Mouse (Mus musculus): Measurements from ENCODE around the gene Oxct2b. TPM values are rescaled to one million over a fixed set of nuclear protein-coding genes. Genes with fewer than 3 reads are reported as not detected.

Oxct2b gene
- polyA plus RNA-seq, 1 experiment from 2014 or later: not detected

DNA sequence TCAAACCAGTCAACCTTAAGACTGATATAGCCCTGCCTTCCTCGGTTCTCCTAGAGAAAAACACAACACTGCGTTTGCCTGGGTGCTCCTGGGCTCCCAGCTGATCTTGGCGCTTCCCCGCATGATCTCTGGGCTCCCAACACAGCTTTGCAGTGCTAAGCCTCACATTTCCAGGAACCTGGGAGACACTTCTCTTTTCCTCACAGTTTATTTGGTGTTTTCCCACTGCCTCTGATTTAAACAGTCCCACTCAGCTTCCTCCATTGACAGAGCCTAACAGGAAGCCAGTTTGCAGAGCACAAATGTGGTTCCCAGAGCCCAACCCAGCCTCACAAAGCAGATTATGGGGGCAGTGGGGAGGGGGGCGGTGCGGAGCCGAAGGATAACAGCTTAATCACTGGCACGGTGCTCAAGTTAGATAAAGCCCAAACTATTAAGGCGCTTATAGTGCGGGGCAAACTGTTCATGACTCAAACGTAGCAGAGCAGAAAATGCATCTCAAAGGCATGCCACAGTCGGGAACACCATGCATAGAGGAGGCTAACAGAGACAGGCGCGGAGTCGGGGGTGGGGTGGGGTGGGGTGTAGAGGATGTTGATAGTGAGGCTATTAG lies 46.3 kb downstream of the Oxct2b start:
- ATAC-seq (no peak), DNase-seq (no peak)
- Histone ChIP-seq H3K36me3 (replicated peaks; ENCODE audit: insufficient read depth, low read length) (no peaks in the 10 kb centered on the region), H3K9ac (replicated peaks) (no peak overlapping the region), H3K27me3 (ENCODE audit: insufficient read depth, low read length) (peaks cover 8% of the 10 kb centered on the region), H3K27ac (ENCODE audit: low read depth) (no peak overlapping the region), H3K4me2 (ENCODE audit: low read depth, low read length) (no peak overlapping the region), H3K4me3 (ENCODE audit: low read depth, low read length) (no peak overlapping the region), H3K4me1 (ENCODE audit: insufficient read depth) (no peaks in the 10 kb centered on the region), H3K9me3 (ENCODE audit: low read length) (no peaks in the 10 kb centered on the region)
- TF ChIP-seq EP300 (IDR thresholded peaks at IDR 0.05; ENCODE audit: low read depth) (no peak), CTCF (IDR thresholded peaks at IDR 0.05; ENCODE audit: low read depth) (no peak)
- 8% methylated on average over 15 of the region's 15 CpGs for WGBS (ENCODE audit: insufficient replicate concordance)

DNA sequence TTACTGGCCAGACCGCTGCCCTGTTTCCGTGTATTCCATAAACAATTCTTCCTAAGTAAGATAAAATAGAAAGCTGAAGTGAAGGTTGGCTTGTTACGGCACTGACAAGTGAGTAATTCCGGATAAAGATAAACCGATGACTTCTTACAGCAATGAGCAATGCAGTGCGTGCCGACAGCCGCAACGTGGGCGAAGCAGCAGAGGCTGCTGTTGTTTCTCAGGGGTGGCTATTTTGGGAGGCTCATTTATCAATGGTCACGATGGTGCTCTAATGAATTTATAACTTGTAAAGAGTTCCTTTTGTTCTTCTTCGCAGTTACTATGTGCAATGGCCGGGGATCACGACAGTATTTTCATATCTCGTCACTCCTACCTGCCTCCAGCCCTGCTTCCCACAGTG lies 48.1 kb downstream of the Oxct2b start:
- H3K9ac ChIP-seq (replicated peaks): no peak overlapping the region
- peaks cover 8% of the 10 kb centered on the region for H3K27me3 ChIP-seq (ENCODE audit: insufficient read depth, low read length)
- no peaks in the 10 kb centered on the region for H3K9me3 ChIP-seq (ENCODE audit: low read length)
- H3K27ac ChIP-seq (ENCODE audit: low read depth): no peak overlapping the region
- DNase-seq: no peak
- 78% methylated on average over 15 of the region's 15 CpGs for WGBS (ENCODE audit: insufficient replicate concordance)
- TF ChIP-seq EP300 (IDR thresholded peaks at IDR 0.05; ENCODE audit: low read depth): no peak
- no peak for TF ChIP-seq CTCF (IDR thresholded peaks at IDR 0.05; ENCODE audit: low read depth)
- H3K4me3 ChIP-seq (ENCODE audit: low read depth, low read length): no peak overlapping the region
- no peak overlapping the region for H3K4me2 ChIP-seq (ENCODE audit: low read depth, low read length)
- H3K4me1 ChIP-seq (ENCODE audit: insufficient read depth): no peaks in the 10 kb centered on the region
- H3K36me3 ChIP-seq (replicated peaks; ENCODE audit: insufficient read depth, low read length): no peaks in the 10 kb centered on the region
- ATAC-seq: no peak

Other genes starting within 250 kb of the Oxct2b start
- gene Cap1, start 230.2 kb upstream of the Oxct2b start, polyA plus RNA-seq (2015; fragmentation: Nextera tagmentation; extraction: Ambion mirVana): 22.3 and 28.4 TPM in 2 replicates
- not detected in 2 replicates for gene Mfsd2a, start 155.1 kb upstream of the Oxct2b start, polyA plus RNA-seq (2015; fragmentation: Nextera tagmentation; extraction: Ambion mirVana)
- 1.2 and 1.5 TPM in 2 replicates for gene Mycl, start 120.6 kb upstream of the Oxct2b start, polyA plus RNA-seq (2015; fragmentation: Nextera tagmentation; extraction: Ambion mirVana)
- gene Trit1, start 99.7 kb upstream of the Oxct2b start, polyA plus RNA-seq (2015; fragmentation: Nextera tagmentation; extraction: Ambion mirVana): 7.1 and 7.5 TPM in 2 replicates
- gene Bmp8b, start 11.1 kb upstream of the Oxct2b start, polyA plus RNA-seq (2015; fragmentation: Nextera tagmentation; extraction: Ambion mirVana): 0.07 and 0.09 TPM in 2 replicates
- 25.4 and 26.6 TPM in 2 replicates for gene Ppie, start 23.7 kb downstream of the Oxct2b start, polyA plus RNA-seq (2015; fragmentation: Nextera tagmentation; extraction: Ambion mirVana)
- gene Hpcal4, start 67.0 kb downstream of the Oxct2b start, polyA plus RNA-seq (2015; fragmentation: Nextera tagmentation; extraction: Ambion mirVana): not detected in 2 replicates
- not detected in 2 replicates for gene Nt5c1a, start 85.2 kb downstream of the Oxct2b start, polyA plus RNA-seq (2015; fragmentation: Nextera tagmentation; extraction: Ambion mirVana)
- gene Heyl, start 117.3 kb downstream of the Oxct2b start, polyA plus RNA-seq (2015; fragmentation: Nextera tagmentation; extraction: Ambion mirVana): 0.78 and 0.81 TPM in 2 replicates
- 31.5 and 33.2 TPM in 2 replicates for gene Pabpc4, start 146.1 kb downstream of the Oxct2b start, polyA plus RNA-seq (2015; fragmentation: Nextera tagmentation; extraction: Ambion mirVana)
- gene Oxct2a, start 207.4 kb downstream of the Oxct2b start, polyA plus RNA-seq (2015; fragmentation: Nextera tagmentation; extraction: Ambion mirVana): not detected in 2 replicates
- 0.11 and 0.21 TPM in 2 replicates for gene Bmp8a, start 227.0 kb downstream of the Oxct2b start, polyA plus RNA-seq (2015; fragmentation: Nextera tagmentation; extraction: Ambion mirVana)